Mouse (Mus musculus) CH12.LX (cell line): ENCODE results near the gene Fchsd2.

Experiments used
- CTCF ChIP-seq, 2 experiments: IDR thresholded peaks in 1 of 2; conservative IDR thresholded peaks in 1 of 2; 2 replicates each; pipeline ENCODE4 v1.5.1; 2011 to 2012; ENCODE audit warnings: low read depth in 2 of 2, low read length in 2 of 2, improper control_type of control experiment in 1 of 2, inconsistent platforms in 1 of 2, mild to moderate bottlenecking in 1 of 2, moderate library complexity in 1 of 2
- ZMIZ1 ChIP-seq: IDR thresholded peaks from 2 replicates; pipeline ENCODE4 v1.6.1; 2012; ENCODE audit warnings: low read depth, mild to moderate bottlenecking, inconsistent platforms, low read length, improper control_type of control experiment

DNA sequence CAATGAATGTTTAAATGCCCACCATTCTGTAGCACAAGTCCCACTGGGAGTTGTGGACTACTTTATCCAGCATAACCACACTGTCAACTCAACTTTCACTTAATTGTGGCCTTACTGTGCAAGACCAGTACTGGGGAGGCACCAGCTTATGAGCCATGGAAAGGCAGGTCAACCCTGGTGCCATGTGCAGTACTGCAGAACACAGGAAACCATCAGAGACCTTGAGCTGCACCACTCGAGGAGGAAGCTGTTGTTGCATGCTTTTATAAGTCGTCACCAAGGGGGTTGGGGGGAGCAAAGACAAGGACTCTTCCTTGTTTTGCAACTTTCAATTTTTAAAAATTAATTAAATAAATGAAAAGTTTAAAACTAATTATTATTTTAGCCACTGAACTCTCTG lies 160.4 kb downstream of the Fchsd2 start:
- TF ChIP-seq CTCF (conservative IDR thresholded peaks at IDR 0.05 in 1 of 2, IDR thresholded peaks at IDR 0.05 in 1 of 2; ENCODE audit: low read depth in 2 of 2, low read length in 2 of 2) (no peak), ZMIZ1 (no peak)
